Mouse (Mus musculus): ENCODE results near the gene Prdm2. TPM values are rescaled to one million over a fixed set of nuclear protein-coding genes. Genes with fewer than 3 reads are reported as not detected.
A peak's percentile ranks its signal among the peaks of the same experiment; 100 is the strongest.

The Prdm2 gene
- polyA plus RNA-seq, 1 experiment from 2014 or later: 14.7 TPM

DNA sequence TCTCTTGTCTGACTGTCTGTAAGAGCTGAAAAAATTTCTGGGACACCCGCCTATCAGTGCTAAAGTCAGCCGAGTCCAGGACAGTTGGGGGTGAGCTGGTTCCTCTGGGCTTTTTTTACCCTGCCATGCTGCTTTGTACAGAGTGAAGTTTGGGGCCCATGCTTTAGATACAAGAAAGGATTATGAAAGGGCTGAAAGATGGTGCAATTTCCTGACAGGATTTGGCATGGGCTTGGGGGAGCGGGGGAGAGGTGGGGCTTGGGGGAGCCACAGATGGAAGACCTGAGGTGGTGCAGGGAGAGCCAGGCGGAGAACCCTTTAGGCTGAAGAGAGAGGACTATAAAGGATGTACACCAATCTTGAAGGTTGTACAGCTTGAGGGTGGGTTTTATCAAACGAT lies 26.3 kb upstream of the Prdm2 start:
- Histone ChIP-seq H3K9me3 (ENCODE audit: control insufficient read depth, low read length) (no peaks in the 10 kb centered on the region), H3K4me2 (no peak overlapping the region), H3K4me1 (ENCODE audit: control insufficient read depth, insufficient read depth, low read length) (0 out of 2 replicates have a peak, but pooled peaks cover 4% of the 10 kb centered on the region), H3K4me3 (ENCODE audit: low read depth, low read length) (no peak overlapping the region), H3K27ac (ENCODE audit: low read depth, low read length) (no peak overlapping the region), H3K9ac (ENCODE audit: low read length) (no peak overlapping the region), H3K27me3 (ENCODE audit: control insufficient read depth, insufficient read depth, low read length) (no peaks in the 10 kb centered on the region), H3K36me3 (ENCODE audit: control insufficient read depth, insufficient read depth, low read length) (no peaks in the 10 kb centered on the region)
- DNase-seq (ENCODE audit: low spot score, missing footprints): no peak
- ATAC-seq (ENCODE audit: low FRiP score): no peak
- 95% methylated on average over 5 of the region's 5 CpGs for WGBS

DNA sequence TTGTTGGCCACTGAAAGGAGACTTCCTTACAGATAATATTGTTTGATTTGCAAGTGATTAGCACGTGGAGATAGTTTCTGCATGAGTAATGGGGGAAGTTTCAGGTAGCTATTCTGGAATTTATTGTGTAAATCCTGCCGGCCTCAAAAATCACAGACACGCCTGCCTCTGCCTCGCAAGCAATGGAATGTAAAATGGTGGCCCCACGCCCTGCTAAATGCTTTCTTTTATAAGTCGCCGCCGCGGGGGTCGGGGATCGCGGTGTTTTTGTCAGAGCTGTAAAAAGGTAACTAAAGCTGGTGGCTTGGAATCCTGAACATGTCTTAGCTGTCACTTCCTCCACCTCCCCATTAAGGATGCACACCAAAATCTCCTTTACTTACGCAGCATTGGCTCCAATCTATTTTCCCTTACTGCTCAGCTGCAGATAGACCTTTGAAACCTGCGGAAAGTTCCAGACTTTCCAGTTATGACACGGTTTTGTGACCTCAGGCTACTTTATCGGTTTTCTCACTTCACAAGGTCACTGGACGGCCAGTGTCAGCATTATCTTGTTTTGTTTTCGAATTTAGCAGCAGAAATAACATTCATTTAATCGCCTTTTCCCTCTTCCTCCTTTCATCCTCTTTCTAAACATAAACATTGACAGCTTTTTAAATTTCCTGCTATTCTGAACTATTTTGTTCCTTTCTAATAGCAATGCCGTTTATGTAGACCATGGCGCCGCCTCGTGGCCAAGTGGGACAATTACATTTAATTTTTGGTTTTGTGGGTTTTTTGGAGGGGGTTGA lies 25.6 kb upstream of the Prdm2 start:
- no peaks in the 10 kb centered on the region for H3K27me3 ChIP-seq (ENCODE audit: control insufficient read depth, insufficient read depth, low read length)
- no peaks in the 10 kb centered on the region for H3K36me3 ChIP-seq (ENCODE audit: control insufficient read depth, insufficient read depth, low read length)
- H3K4me3 ChIP-seq (ENCODE audit: low read depth, low read length): no peak overlapping the region
- peak; percentile 94 for DNase-seq (ENCODE audit: low spot score, missing footprints)
- no peak overlapping the region for H3K9ac ChIP-seq (ENCODE audit: low read length)
- no peak overlapping the region for H3K4me2 ChIP-seq
- H3K27ac ChIP-seq (ENCODE audit: low read depth, low read length): no peak overlapping the region
- 30% methylated on average over 23 of the region's 23 CpGs for WGBS
- H3K9me3 ChIP-seq (ENCODE audit: control insufficient read depth, low read length): no peaks in the 10 kb centered on the region
- ATAC-seq (ENCODE audit: low FRiP score): no peak
- 0 out of 2 replicates have a peak, but pooled peaks cover 4% of the 10 kb centered on the region for H3K4me1 ChIP-seq (ENCODE audit: control insufficient read depth, insufficient read depth, low read length)

- H3K4me1 ChIP-seq (ENCODE audit: control insufficient read depth, insufficient read depth, low read length): no peaks in the 10 kb centered on the region
- H3K36me3 ChIP-seq (ENCODE audit: control insufficient read depth, insufficient read depth, low read length): no peaks in the 10 kb centered on the region
- H3K4me2 ChIP-seq: no peak overlapping the region
- no peaks in the 10 kb centered on the region for H3K27me3 ChIP-seq (ENCODE audit: control insufficient read depth, insufficient read depth, low read length)
- peak; percentile 50; the same call in 1 of the 2 replicates for ATAC-seq (ENCODE audit: low FRiP score)
- no peaks in the 10 kb centered on the region for H3K9me3 ChIP-seq (ENCODE audit: control insufficient read depth, low read length)
- no peak for DNase-seq (ENCODE audit: low spot score, missing footprints)
- 95% methylated on average over 10 of the region's 10 CpGs for WGBS
- no peak overlapping the region for H3K4me3 ChIP-seq (ENCODE audit: low read depth, low read length)
- H3K27ac ChIP-seq (ENCODE audit: low read depth, low read length): no peak overlapping the region
- no peak overlapping the region for H3K9ac ChIP-seq (ENCODE audit: low read length)
Measured at GRCm38 (mm10) chr4:143231790-143232422, 19.1 kb upstream of the Prdm2 start.

GRCm38 (mm10) chr4:143231110-143231509 lies 18.3 kb upstream of the Prdm2 start:
- Histone ChIP-seq H3K27ac (ENCODE audit: low read depth, low read length) (no peak overlapping the region), H3K4me3 (ENCODE audit: low read depth, low read length) (no peak overlapping the region), H3K27me3 (ENCODE audit: control insufficient read depth, insufficient read depth, low read length) (no peaks in the 10 kb centered on the region), H3K4me2 (no peak overlapping the region), H3K36me3 (ENCODE audit: control insufficient read depth, insufficient read depth, low read length) (no peaks in the 10 kb centered on the region), H3K9me3 (ENCODE audit: control insufficient read depth, low read length) (no peaks in the 10 kb centered on the region), H3K9ac (ENCODE audit: low read length) (no peak overlapping the region), H3K4me1 (ENCODE audit: control insufficient read depth, insufficient read depth, low read length) (no peaks in the 10 kb centered on the region)
- 86% methylated on average over 3 of the region's 3 CpGs for WGBS
- ATAC-seq (ENCODE audit: low FRiP score) (no peak), DNase-seq (ENCODE audit: low spot score, missing footprints) (no peak)

GRCm38 (mm10) chr4:143227976-143228375 lies 15.2 kb upstream of the Prdm2 start:
- 76% methylated on average over 5 of the region's 5 CpGs for WGBS
- no peak for ATAC-seq (ENCODE audit: low FRiP score)

DNA sequence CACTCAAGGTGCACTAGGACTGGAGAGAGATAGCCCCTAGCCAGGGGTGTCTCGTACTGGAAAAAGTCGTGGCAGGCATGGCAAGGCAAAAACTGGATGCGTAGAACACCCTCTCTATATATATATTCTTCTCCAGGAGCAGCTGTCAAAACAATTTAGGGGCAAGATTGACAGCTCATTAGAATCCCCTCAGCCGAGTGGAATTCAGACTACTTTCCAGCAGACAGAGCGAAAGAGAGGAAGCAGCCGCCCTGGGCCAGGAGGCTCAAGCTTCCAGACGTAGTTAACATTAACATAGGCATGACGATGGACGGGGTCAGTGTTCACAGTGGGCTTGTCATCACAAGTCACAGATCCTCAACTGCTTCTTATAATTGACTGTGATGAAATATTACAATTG lies 13.1 kb upstream of the Prdm2 start:
- H3K4me2 ChIP-seq: no peak overlapping the region
- H3K4me1 ChIP-seq (ENCODE audit: control insufficient read depth, insufficient read depth, low read length): no peaks in the 10 kb centered on the region
- no peak for DNase-seq (ENCODE audit: low spot score, missing footprints)
- no peaks in the 10 kb centered on the region for H3K36me3 ChIP-seq (ENCODE audit: control insufficient read depth, insufficient read depth, low read length)
- H3K9ac ChIP-seq (ENCODE audit: low read length): no peak overlapping the region
- no peaks in the 10 kb centered on the region for H3K27me3 ChIP-seq (ENCODE audit: control insufficient read depth, insufficient read depth, low read length)
- no peak overlapping the region for H3K27ac ChIP-seq (ENCODE audit: low read depth, low read length)
- 62% methylated on average over 9 of the region's 9 CpGs for WGBS
- no peaks in the 10 kb centered on the region for H3K9me3 ChIP-seq (ENCODE audit: control insufficient read depth, low read length)
- H3K4me3 ChIP-seq (ENCODE audit: low read depth, low read length): no peak overlapping the region
- no peak for ATAC-seq (ENCODE audit: low FRiP score)

More at GRCm38 (mm10) chr4:143227976-143228375, 15.2 kb upstream of the Prdm2 start:
- no peak overlapping the region for H3K4me3 ChIP-seq (ENCODE audit: low read depth, low read length)
- H3K27ac ChIP-seq (ENCODE audit: low read depth, low read length): no peak overlapping the region
- H3K4me1 ChIP-seq (ENCODE audit: control insufficient read depth, insufficient read depth, low read length): no peaks in the 10 kb centered on the region
- no peaks in the 10 kb centered on the region for H3K9me3 ChIP-seq (ENCODE audit: control insufficient read depth, low read length)
- no peaks in the 10 kb centered on the region for H3K36me3 ChIP-seq (ENCODE audit: control insufficient read depth, insufficient read depth, low read length)
- no peaks in the 10 kb centered on the region for H3K27me3 ChIP-seq (ENCODE audit: control insufficient read depth, insufficient read depth, low read length)
- H3K4me2 ChIP-seq: no peak overlapping the region
- H3K9ac ChIP-seq (ENCODE audit: low read length): no peak overlapping the region
- DNase-seq (ENCODE audit: low spot score, missing footprints): no peak

DNA sequence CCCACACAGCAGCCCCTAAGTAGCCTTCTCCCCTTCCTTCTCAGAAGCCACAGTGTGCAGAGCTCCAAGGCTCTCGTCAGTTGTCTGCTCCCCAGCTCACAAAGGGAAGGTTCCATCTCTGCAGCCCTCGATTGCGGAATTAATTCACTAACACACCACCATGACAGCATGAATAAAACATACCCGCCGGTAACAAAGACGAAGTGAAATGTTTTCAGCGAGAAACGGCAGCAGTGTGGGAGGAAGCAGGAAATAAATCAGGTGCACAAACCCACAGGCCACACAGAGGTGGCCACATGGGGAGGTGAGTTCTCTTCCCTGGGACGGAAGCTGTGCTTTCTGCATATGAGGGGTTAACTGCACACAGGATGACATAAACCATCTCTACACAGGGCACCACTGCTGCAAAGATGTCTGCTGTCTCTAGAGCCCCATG lies 6.5 kb upstream of the Prdm2 start:
- no peaks in the 10 kb centered on the region for H3K36me3 ChIP-seq (ENCODE audit: control insufficient read depth, insufficient read depth, low read length)
- H3K27me3 ChIP-seq (ENCODE audit: control insufficient read depth, insufficient read depth, low read length): no peaks in the 10 kb centered on the region
- peak; percentile 89 for DNase-seq (ENCODE audit: low spot score, missing footprints)
- ATAC-seq (ENCODE audit: low FRiP score): peak; percentile 87
- WGBS: 23% methylated on average over 9 of the region's 9 CpGs
- no peak overlapping the region for H3K4me3 ChIP-seq (ENCODE audit: low read depth, low read length)
- no peaks in the 10 kb centered on the region for H3K9me3 ChIP-seq (ENCODE audit: control insufficient read depth, low read length)
- H3K4me1 ChIP-seq (ENCODE audit: control insufficient read depth, insufficient read depth, low read length): no peaks in the 10 kb centered on the region
- H3K4me2 ChIP-seq: 0 out of 2 replicates have a peak overlapping the region, but pooled peaks have one; percentile 1
- H3K9ac ChIP-seq (ENCODE audit: low read length): no peak overlapping the region; the same call in 1 of the 2 replicates
- H3K27ac ChIP-seq (ENCODE audit: low read depth, low read length): peak overlapping the region; percentile 8; the same call in 1 of the 2 replicates

DNA sequence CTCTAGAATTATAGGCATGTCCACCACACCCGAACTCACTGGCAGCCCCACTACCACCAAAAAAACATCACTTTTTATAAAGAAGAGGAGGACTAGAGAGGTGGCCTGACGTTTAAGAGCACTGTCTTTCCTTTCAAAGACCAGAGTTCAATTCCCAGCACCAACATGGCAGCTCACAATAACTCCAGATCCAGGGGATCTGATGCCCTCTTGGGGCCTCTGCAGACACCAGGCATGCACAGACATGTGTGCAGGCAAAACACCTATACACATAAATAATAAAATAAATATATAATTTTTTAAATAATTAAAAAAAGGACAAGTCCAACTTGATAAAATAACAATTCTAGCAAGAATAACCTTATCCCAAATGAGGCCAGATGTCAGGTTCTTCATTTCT lies 6.1 kb upstream of the Prdm2 start:
- Histone ChIP-seq H3K27ac (ENCODE audit: low read depth, low read length) (peak overlapping the region; percentile 8; the same call in 1 of the 2 replicates), H3K4me3 (ENCODE audit: low read depth, low read length) (no peak overlapping the region), H3K4me1 (ENCODE audit: control insufficient read depth, insufficient read depth, low read length) (no peaks in the 10 kb centered on the region), H3K36me3 (ENCODE audit: control insufficient read depth, insufficient read depth, low read length) (no peaks in the 10 kb centered on the region), H3K27me3 (ENCODE audit: control insufficient read depth, insufficient read depth, low read length) (no peaks in the 10 kb centered on the region), H3K9ac (ENCODE audit: low read length) (no peak overlapping the region; the same call in 1 of the 2 replicates), H3K9me3 (ENCODE audit: control insufficient read depth, low read length) (no peaks in the 10 kb centered on the region), H3K4me2 (no peak overlapping the region)
- WGBS: 77% methylated on average over 2 of the region's 2 CpGs
- peak; percentile 38; the same call in 1 of the 2 replicates for ATAC-seq (ENCODE audit: low FRiP score)
- no peak for DNase-seq (ENCODE audit: low spot score, missing footprints)

DNA sequence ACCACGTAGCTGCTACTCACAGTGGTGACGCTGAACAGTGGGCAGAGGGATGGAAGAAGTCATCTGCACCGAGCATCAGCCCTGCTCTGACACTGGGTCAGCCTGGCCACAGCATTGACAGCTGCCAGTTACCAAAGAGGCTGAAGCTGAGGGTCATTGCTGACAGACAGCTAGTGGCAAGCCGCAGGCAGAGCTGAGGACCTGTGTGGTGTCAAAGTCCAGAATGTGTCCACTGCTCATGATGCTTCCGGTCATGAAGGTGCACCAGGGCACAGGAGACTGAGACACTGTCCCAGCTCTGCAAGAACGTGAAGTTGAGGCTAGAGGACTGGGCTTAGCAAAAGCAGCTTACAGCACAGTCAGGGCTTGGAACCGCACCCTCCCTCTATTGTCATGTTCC lies 4.4 kb upstream of the Prdm2 start:
- Histone ChIP-seq H3K4me3 (ENCODE audit: low read depth, low read length) (no peak overlapping the region), H3K4me1 (ENCODE audit: control insufficient read depth, insufficient read depth, low read length) (peaks cover 3% of the 10 kb centered on the region), H3K4me2 (no peak overlapping the region), H3K36me3 (ENCODE audit: control insufficient read depth, insufficient read depth, low read length) (no peaks in the 10 kb centered on the region), H3K27me3 (ENCODE audit: control insufficient read depth, insufficient read depth, low read length) (no peaks in the 10 kb centered on the region), H3K9ac (ENCODE audit: low read length) (no peak overlapping the region), H3K27ac (ENCODE audit: low read depth, low read length) (no peak overlapping the region), H3K9me3 (ENCODE audit: control insufficient read depth, low read length) (no peaks in the 10 kb centered on the region)
- 82% methylated on average over 7 of the region's 7 CpGs for WGBS
- DNase-seq (ENCODE audit: low spot score, missing footprints) (no peak), ATAC-seq (ENCODE audit: low FRiP score) (no peak)

Data from midbrain, embryonic 11.5 days (tissue).